Mouse (Mus musculus) embryo, embryonic 9.5 days (tissue): ENCODE measurements around the gene Me3.

Experiments used
- DNase-seq: peaks from one replicate; pipeline ENCODE4 v3.0.0-alpha.2; 2017; ENCODE audit errors: extremely low spot score

Gene Me3

DNA sequence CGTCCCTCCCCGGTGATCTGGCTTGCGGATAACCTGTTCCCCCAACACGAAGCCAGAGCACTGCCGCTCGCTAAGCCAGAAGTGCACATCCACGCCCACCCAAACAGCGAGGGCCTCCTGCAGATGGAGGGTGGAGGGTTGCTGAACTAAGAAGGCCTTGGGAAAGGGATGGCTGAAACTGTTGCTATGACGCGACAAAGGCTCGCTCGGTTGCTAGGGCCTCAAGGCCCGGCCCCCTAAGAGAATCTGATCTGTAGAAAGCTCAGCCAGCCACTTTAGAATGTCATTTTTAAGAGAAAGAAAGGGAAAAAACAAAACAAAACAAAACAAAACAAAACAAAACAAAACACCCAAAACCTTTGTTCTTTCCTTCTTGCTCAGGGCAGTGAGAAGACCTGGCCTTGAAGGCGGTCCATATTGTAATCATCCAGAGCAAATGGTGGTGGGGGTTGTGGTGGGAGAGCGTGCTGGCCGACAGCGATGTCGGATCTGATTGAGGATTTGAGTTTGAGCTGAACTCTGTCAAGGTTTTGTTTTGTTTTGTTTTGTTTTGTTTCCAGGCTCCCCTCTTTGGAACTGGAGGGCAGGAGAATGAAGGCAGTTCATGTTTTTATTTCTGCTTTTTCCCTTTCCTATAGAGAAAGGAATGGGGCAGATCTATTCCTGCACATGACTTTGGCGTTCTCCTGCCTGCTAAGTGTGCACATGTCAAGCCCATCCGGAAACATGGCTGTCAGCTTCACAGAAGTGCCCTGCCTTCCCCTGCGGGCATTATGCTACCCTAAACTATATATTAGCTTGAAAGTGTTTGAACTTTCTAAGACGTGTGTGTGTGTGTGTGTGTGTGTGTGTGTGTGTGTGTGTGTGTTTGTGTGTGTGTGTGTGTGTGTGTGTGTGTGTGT is 271.5 kb downstream of the Me3 start, which contains the start of gene Ccdc81:
Gene Ccdc81 (minus strand): TSS at position 188 of the 902 bp plus-strand sequence.
- peak; percentile 34 for DNase-seq
